ENCODE assay signal across 8 mouse cellular contexts in the genomic region with DNA sequence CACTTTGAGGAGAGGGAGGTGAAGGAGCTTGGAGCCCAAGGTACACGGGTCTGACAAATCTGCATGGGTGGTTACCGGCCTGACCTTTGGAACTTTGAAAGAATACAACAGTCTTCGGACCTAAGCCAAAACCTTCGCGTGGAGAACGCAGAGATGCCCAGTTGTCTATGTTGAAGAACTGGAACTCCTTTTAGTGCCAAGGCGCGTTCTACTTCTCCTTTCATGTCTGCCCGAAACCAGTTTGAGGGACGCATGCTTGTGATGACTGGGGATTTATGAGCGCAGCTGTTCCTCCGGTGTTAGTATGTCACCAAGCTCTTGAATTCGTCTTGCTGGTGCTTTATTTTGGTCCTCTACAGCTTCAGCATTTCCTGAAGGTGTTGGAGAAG. TPM values are rescaled to one million over a fixed set of nuclear protein-coding genes. Genes with fewer than 3 reads are reported as not detected.
A peak's percentile ranks its signal among the peaks of the same experiment; 100 is the strongest.
DNase-seq lines count a peak whose midpoint lies in the region; ATAC-seq and TF ChIP-seq lines count a peak whose summit lies in the region.

No protein-coding gene starts in this region.

- H3K36me3 ChIP-seq in erythroblast, embryonic 14.5 days (ENCODE audit: control insufficient read depth): no peaks in the 10 kb centered on the region
- H3K36me3 ChIP-seq in hindbrain, embryonic 15.5 days: no peaks in the 10 kb centered on the region
- no peaks in the 10 kb centered on the region for H3K36me3 ChIP-seq in lung, embryonic 16.5 days (ENCODE audit: control insufficient read depth, insufficient read depth, low read length)
- no peaks in the 10 kb centered on the region for H3K36me3 ChIP-seq in stomach, embryonic 15.5 days

- peaks cover 6% of the 10 kb centered on the region for H3K27me3 ChIP-seq in erythroblast, embryonic 14.5 days (ENCODE audit: control insufficient read depth)
- no peaks in the 10 kb centered on the region for H3K27me3 ChIP-seq in hindbrain, embryonic 15.5 days
- no peaks in the 10 kb centered on the region for H3K27me3 ChIP-seq in lung, embryonic 16.5 days (ENCODE audit: control insufficient read depth, insufficient read depth, low read depth, low read length)
- no peaks in the 10 kb centered on the region for H3K27me3 ChIP-seq in stomach, embryonic 15.5 days (replicated peaks)

- peaks cover 30% of the 10 kb centered on the region for H3K4me1 ChIP-seq in erythroblast, embryonic 14.5 days (ENCODE audit: control insufficient read depth)
- peaks cover 8% of the 10 kb centered on the region for H3K4me1 ChIP-seq in bone marrow, adult 2 months (ENCODE audit: control insufficient read depth, insufficient read depth, low read length)
- H3K4me1 ChIP-seq in hindbrain, embryonic 15.5 days (replicated peaks): peaks cover 45% of the 10 kb centered on the region
- H3K4me1 ChIP-seq in lung, embryonic 16.5 days (replicated peaks; ENCODE audit: control insufficient read depth, insufficient read depth, low read length): peaks cover 19% of the 10 kb centered on the region
- peaks cover 41% of the 10 kb centered on the region for H3K4me1 ChIP-seq in stomach, embryonic 15.5 days

- peak overlapping the region; percentile 84 for H3K4me2 ChIP-seq in hindbrain, embryonic 15.5 days
- H3K4me2 ChIP-seq in lung, embryonic 16.5 days (ENCODE audit: low read depth, low read length): peak overlapping the region; percentile 63
- peak overlapping the region; percentile 81 for H3K4me2 ChIP-seq in stomach, embryonic 15.5 days

- H3K9ac ChIP-seq in hindbrain, embryonic 15.5 days: no peak overlapping the region; the same call in 1 of the 2 replicates
- peak overlapping the region; percentile 79; the same call in 1 of the 2 replicates for H3K9ac ChIP-seq in lung, embryonic 16.5 days (ENCODE audit: low read length)
- no peak overlapping the region; the same call in 1 of the 2 replicates for H3K9ac ChIP-seq in stomach, embryonic 15.5 days

- no peak for TF ChIP-seq POLR2A in bone marrow, adult 2 months (IDR thresholded peaks at IDR 0.05; ENCODE audit: borderline replicate concordance, control insufficient read depth, low read depth, low read length)

- 7% methylated on average over 13 of the region's 13 CpGs for WGBS in bone marrow, adult 2 months
- WGBS in hindbrain, embryonic 15.5 days: 82% methylated on average over 13 of the region's 13 CpGs
- WGBS in lung, embryonic 16.5 days: 67% methylated on average over 13 of the region's 13 CpGs
- 69% methylated on average over 13 of the region's 13 CpGs for WGBS in stomach, embryonic 15.5 days

- H3K27ac ChIP-seq in bone marrow, adult 2 months (ENCODE audit: control insufficient read depth, insufficient read depth, low read depth, low read length, poor library complexity): peak overlapping the region; percentile 93
- no peak overlapping the region for H3K27ac ChIP-seq in hindbrain, embryonic 15.5 days (replicated peaks)
- H3K27ac ChIP-seq in lung, embryonic 16.5 days (ENCODE audit: low read length): no peak overlapping the region
- peak overlapping the region; percentile 82 for H3K27ac ChIP-seq in stomach, embryonic 15.5 days

- ATAC-seq in erythroblast, adult 5-6 weeks (replicated peaks; ENCODE audit: low FRiP score, poor library complexity, severe bottlenecking): no peak
- ATAC-seq in hindbrain, embryonic 15.5 days (ENCODE audit: low FRiP score, low read depth): no peak
- no peak for ATAC-seq in lung, embryonic 16.5 days (ENCODE audit: low read depth)
- ATAC-seq in stomach, embryonic 15.5 days (ENCODE audit: insufficient read depth, low FRiP score, low read depth): no peak

- no peak for DNase-seq in adrenal gland, postnatal 25 days
- no peak for DNase-seq in cerebellum, adult 8-10 months

- TF ChIP-seq CTCF in bone marrow, adult 2 months (IDR thresholded peaks at IDR 0.05; ENCODE audit: control insufficient read depth, insufficient read depth, low read length): no peak

- peak overlapping the region; percentile 82 for H3K4me3 ChIP-seq in erythroblast, embryonic 14.5 days (replicated peaks)
- peak overlapping the region; percentile 64 for H3K4me3 ChIP-seq in bone marrow, adult 2 months (replicated peaks; ENCODE audit: control insufficient read depth, low read depth, low read length)
- H3K4me3 ChIP-seq in hindbrain, embryonic 15.5 days: peak overlapping the region; percentile 75
- H3K4me3 ChIP-seq in lung, embryonic 16.5 days (ENCODE audit: low read length): peak overlapping the region; percentile 74
- H3K4me3 ChIP-seq in stomach, embryonic 15.5 days (replicated peaks): peak overlapping the region; percentile 77

- no peaks in the 10 kb centered on the region for H3K9me3 ChIP-seq in erythroblast, embryonic 14.5 days (ENCODE audit: control insufficient read depth, low read length)
- no peaks in the 10 kb centered on the region for H3K9me3 ChIP-seq in hindbrain, embryonic 15.5 days
- H3K9me3 ChIP-seq in lung, embryonic 16.5 days (ENCODE audit: control insufficient read depth, low read length): no peaks in the 10 kb centered on the region
- H3K9me3 ChIP-seq in stomach, embryonic 15.5 days: no peaks in the 10 kb centered on the region

RNA-seq across cellular contexts. Expression of a gene that starts 1.0 kb away (rescaled TPM):
- polyA plus RNA-seq in erythroblast, embryonic 14.5 days (2012): 0.38 and 0.76 TPM in 2 replicates
- 25.4 and 27.0 TPM in 2 replicates for total RNA-seq in erythroblast, adult 5-6 weeks (2015; ENCODE audit: low replicate concordance)
- total RNA-seq in erythroblast, adult 5-6 weeks (2017; ENCODE audit: low replicate concordance): 13.1 and 13.7 TPM in 2 replicates
- polyA plus RNA-seq in bone marrow, adult 2 months (2011; ENCODE audit: insufficient read depth, insufficient read length, low replicate concordance, missing spikeins): 21.3 and 46.4 TPM in 2 replicates
- polyA plus RNA-seq in hindbrain, embryonic 15.5 days (2015; fragmentation: Nextera tagmentation; extraction: Ambion mirVana): 48.6 and 48.9 TPM in 2 replicates
- polyA plus RNA-seq in lung, embryonic 16.5 days (2015; fragmentation: Nextera tagmentation; extraction: Ambion mirVana): 66.9 and 70.3 TPM in 2 replicates
- 76.6 and 84.2 TPM in 2 replicates for polyA plus RNA-seq in stomach, embryonic 15.5 days (2015; fragmentation: Nextera tagmentation; extraction: Ambion mirVana)
- total RNA-seq in adrenal gland, postnatal 25 days (2021): 54.6 and 67.0 TPM in 2 replicates

RNA-seq across cellular contexts. Expression of a gene that starts 9.1 kb away (rescaled TPM):
- polyA plus RNA-seq in erythroblast, embryonic 14.5 days (2012): 0.08 and 0.16 TPM in 2 replicates
- total RNA-seq in erythroblast, adult 5-6 weeks (2015; ENCODE audit: low replicate concordance): 2.7 and 12.9 TPM in 2 replicates
- total RNA-seq in erythroblast, adult 5-6 weeks (2017; ENCODE audit: low replicate concordance): 2.8 and 5.9 TPM in 2 replicates
- polyA plus RNA-seq in bone marrow, adult 2 months (2011; ENCODE audit: insufficient read depth, insufficient read length, low replicate concordance, missing spikeins): 11.7 and 17.8 TPM in 2 replicates
- 74.7 and 75.9 TPM in 2 replicates for polyA plus RNA-seq in hindbrain, embryonic 15.5 days (2015; fragmentation: Nextera tagmentation; extraction: Ambion mirVana)
- polyA plus RNA-seq in lung, embryonic 16.5 days (2015; fragmentation: Nextera tagmentation; extraction: Ambion mirVana): 38.6 and 40.9 TPM in 2 replicates
- 38.9 and 48.4 TPM in 2 replicates for polyA plus RNA-seq in stomach, embryonic 15.5 days (2015; fragmentation: Nextera tagmentation; extraction: Ambion mirVana)
- 37.2 and 46.9 TPM in 2 replicates for total RNA-seq in adrenal gland, postnatal 25 days (2021)

RNA-seq across cellular contexts. Expression of a gene that starts 24.4 kb away (rescaled TPM):
- 0.31 and 0.78 TPM in 2 replicates for polyA plus RNA-seq in erythroblast, embryonic 14.5 days (2012)
- 0.19 and 0.42 TPM in 2 replicates for total RNA-seq in erythroblast, adult 5-6 weeks (2015; ENCODE audit: low replicate concordance)
- 4.2 and 4.7 TPM in 2 replicates for total RNA-seq in erythroblast, adult 5-6 weeks (2017; ENCODE audit: low replicate concordance)
- 8.4 and 10.3 TPM in 2 replicates for polyA plus RNA-seq in bone marrow, adult 2 months (2011; ENCODE audit: insufficient read depth, insufficient read length, low replicate concordance, missing spikeins)
- polyA plus RNA-seq in hindbrain, embryonic 15.5 days (2015; fragmentation: Nextera tagmentation; extraction: Ambion mirVana): 25.0 TPM in 2 replicates
- 18.3 and 19.0 TPM in 2 replicates for polyA plus RNA-seq in lung, embryonic 16.5 days (2015; fragmentation: Nextera tagmentation; extraction: Ambion mirVana)
- polyA plus RNA-seq in stomach, embryonic 15.5 days (2015; fragmentation: Nextera tagmentation; extraction: Ambion mirVana): 18.7 and 19.7 TPM in 2 replicates
- 25.2 and 29.2 TPM in 2 replicates for total RNA-seq in adrenal gland, postnatal 25 days (2021)

RNA-seq across cellular contexts. Expression of a gene that starts 27.5 kb away (rescaled TPM):
- polyA plus RNA-seq in erythroblast, embryonic 14.5 days (2012): 0.10 and 0.17 TPM in 2 replicates
- 1.5 TPM in 1 of 2 replicates, not detected in the other for total RNA-seq in erythroblast, adult 5-6 weeks (2015; ENCODE audit: low replicate concordance)
- total RNA-seq in erythroblast, adult 5-6 weeks (2017; ENCODE audit: low replicate concordance): 0.28 TPM in 1 of 2 replicates, not detected in the other
- 17.8 and 35.6 TPM in 2 replicates for polyA plus RNA-seq in bone marrow, adult 2 months (2011; ENCODE audit: insufficient read depth, insufficient read length, low replicate concordance, missing spikeins)
- 30.9 and 34.6 TPM in 2 replicates for polyA plus RNA-seq in hindbrain, embryonic 15.5 days (2015; fragmentation: Nextera tagmentation; extraction: Ambion mirVana)
- 17.3 and 17.9 TPM in 2 replicates for polyA plus RNA-seq in lung, embryonic 16.5 days (2015; fragmentation: Nextera tagmentation; extraction: Ambion mirVana)
- polyA plus RNA-seq in stomach, embryonic 15.5 days (2015; fragmentation: Nextera tagmentation; extraction: Ambion mirVana): 17.4 and 19.2 TPM in 2 replicates
- total RNA-seq in adrenal gland, postnatal 25 days (2021): 18.3 and 27.5 TPM in 2 replicates

RNA-seq across cellular contexts. Expression of a gene that starts 40.6 kb away (rescaled TPM):
- polyA plus RNA-seq in erythroblast, embryonic 14.5 days (2012): 18.8 and 25.8 TPM in 2 replicates
- total RNA-seq in erythroblast, adult 5-6 weeks (2015; ENCODE audit: low replicate concordance): 134 and 146 TPM in 2 replicates
- total RNA-seq in erythroblast, adult 5-6 weeks (2017; ENCODE audit: low replicate concordance): 23.7 and 45.9 TPM in 2 replicates
- 158 and 215 TPM in 2 replicates for polyA plus RNA-seq in bone marrow, adult 2 months (2011; ENCODE audit: insufficient read depth, insufficient read length, low replicate concordance, missing spikeins)
- 894 and 915 TPM in 2 replicates for polyA plus RNA-seq in hindbrain, embryonic 15.5 days (2015; fragmentation: Nextera tagmentation; extraction: Ambion mirVana)
- polyA plus RNA-seq in lung, embryonic 16.5 days (2015; fragmentation: Nextera tagmentation; extraction: Ambion mirVana): 448 and 496 TPM in 2 replicates
- polyA plus RNA-seq in stomach, embryonic 15.5 days (2015; fragmentation: Nextera tagmentation; extraction: Ambion mirVana): 621 and 623 TPM in 2 replicates
- total RNA-seq in adrenal gland, postnatal 25 days (2021): 410 and 447 TPM in 2 replicates

Comparison
In these comparisons a context has a peak if more than half of its experiments do, and no peak if none do; other contexts are left out.
1. H3K27ac ChIP-seq: peak in bone marrow, adult 2 months (single experiment) and stomach, embryonic 15.5 days (single experiment); none in hindbrain, embryonic 15.5 days (single experiment) and lung, embryonic 16.5 days (single experiment).
2. RNA of a gene that starts 1.0 kb away (polyA plus RNA-seq): 76.6 to 84.2 TPM in stomach, embryonic 15.5 days, 66.9 to 70.3 TPM in lung, embryonic 16.5 days, 48.6 to 48.9 TPM in hindbrain, embryonic 15.5 days and 21.3 to 46.4 TPM in bone marrow, adult 2 months; 0.38 to 0.76 TPM in erythroblast, embryonic 14.5 days; every median in the first group is over 10 times any median in the second.
3. RNA of a gene that starts 9.1 kb away (polyA plus RNA-seq): 74.7 to 75.9 TPM in hindbrain, embryonic 15.5 days, 38.6 to 40.9 TPM in lung, embryonic 16.5 days, 38.9 to 48.4 TPM in stomach, embryonic 15.5 days and 11.7 to 17.8 TPM in bone marrow, adult 2 months; 0.08 to 0.16 TPM in erythroblast, embryonic 14.5 days; every median in the first group is over 10 times any median in the second.
4. Peak in every context shown above with its lines, with median percentiles within 50 percentile points of each other: H3K4me3 ChIP-seq and H3K4me2 ChIP-seq.